Mouse (Mus musculus) urinary bladder, postnatal 36 days (tissue): ENCODE data around the gene H1fnt.

Source experiments
- DNase-seq, 2 experiments: peaks; one replicate each; pipeline ENCODE4 v3.0.0; 2022; ENCODE audit warnings: low spot score in 2 of 2, mixed read lengths in 1 of 2

Gene H1fnt

GRCm38 (mm10) chr15:98257193-98257592, at the start of gene H1fnt:
H1fnt (minus strand) TSS chr15:98257293.
- no peak for DNase-seq

DNA sequence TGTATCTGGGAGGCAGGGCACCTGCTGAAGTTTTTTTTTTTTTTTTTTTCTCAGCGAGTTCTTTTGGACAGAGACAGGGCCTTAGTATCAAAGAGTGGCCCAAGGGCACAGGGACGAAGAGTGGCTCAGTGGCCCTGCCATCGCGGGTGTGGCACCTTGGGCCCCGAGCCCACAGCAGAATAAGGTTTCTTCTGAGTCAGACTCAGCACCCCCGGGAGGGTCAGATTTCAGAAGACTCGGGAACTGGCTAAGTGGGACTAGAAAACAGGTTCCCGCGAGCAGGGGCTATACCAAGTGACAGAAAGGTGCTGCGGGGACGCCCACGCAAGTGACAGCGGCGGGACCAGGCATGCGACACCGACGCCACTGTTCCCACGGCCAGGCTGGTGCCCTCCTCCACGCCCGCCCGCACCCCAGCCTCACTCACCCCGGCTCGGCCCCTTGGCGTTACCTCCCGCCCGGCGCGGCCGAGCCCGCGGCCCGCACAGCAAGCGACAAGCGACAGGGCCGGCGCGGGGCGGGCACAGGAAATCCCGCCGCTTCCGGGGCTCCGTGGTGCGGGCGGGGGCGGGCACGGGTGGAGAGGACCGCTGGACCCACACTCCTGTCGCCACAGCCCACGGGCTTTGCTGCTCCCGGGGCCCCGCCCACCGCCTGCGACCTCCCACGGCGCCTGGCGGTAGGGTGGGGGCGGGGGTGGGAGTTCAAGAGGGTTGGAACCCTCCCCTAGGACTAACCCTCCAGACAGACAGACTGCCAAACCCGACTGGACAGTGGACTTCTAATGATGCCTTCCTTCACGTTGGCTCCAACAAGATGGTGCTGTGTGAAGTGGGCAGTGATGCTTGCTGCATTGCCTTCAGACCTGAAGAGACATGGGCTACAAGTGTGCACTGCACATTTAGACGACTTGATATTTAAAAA, 38.8 kb upstream of the H1fnt start, which contains the start of gene Zfp641:
Gene Zfp641, minus strand, starts transcription at position 534 of the 924 bp plus-strand sequence.
- peak; percentile 35 to 39 for DNase-seq

DNA sequence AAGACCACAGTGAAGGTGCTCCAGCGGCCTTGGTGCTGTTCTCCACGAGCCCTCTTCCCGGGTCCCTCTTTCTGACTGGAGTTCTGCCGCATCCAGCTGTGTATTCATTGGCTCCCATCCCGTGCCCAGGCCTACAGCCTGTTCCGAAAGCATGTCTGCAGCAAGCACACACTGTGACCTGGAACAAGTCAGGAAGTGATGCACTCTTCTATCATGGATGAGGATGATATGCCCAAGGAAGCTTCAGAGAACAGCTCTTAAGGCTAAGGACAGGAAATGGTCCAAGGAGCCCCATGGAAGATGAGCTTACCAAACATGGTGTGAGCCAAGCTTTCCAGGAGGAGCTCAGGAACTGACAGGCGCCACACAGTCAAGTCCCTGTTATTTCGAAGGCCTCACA, 36.6 kb upstream of the H1fnt start:
- DNase-seq = no peak

DNA sequence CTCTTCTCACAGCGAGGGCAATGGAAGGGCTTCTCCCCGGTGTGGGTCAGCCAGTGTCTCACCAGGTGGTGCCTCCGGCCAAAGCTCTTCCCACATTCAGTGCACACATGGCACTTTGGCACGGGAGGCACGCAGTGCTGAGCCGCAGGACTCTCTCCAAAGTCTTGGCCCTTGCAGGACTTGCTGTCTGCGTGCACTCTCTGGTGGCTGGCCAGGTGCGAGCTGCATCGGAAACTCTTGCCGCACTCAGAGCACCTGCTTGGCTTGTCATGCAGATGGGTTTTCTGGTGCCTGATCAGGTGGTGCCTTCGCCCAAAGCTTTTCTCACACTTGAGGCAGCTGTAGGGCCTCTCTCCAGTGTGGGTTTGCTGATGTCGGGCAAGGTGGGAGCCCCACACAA, 31.5 kb upstream of the H1fnt start:
- DNase-seq = no peak

- DNase-seq = no peak
Observed at GRCm38 (mm10) chr15:98286418-98286817, 29.3 kb upstream of the H1fnt start.

- DNase-seq = no peak
Observed at GRCm38 (mm10) chr15:98257776-98258175, 683 bp upstream of the H1fnt start.

GRCm38 (mm10) chr15:98256271-98256670, 822 bp downstream of the H1fnt start:
- DNase-seq = peak in 1 of 2 experiments; percentile 15

- DNase-seq = no peak
Observed at GRCm38 (mm10) chr15:98235442-98235841, 21.7 kb downstream of the H1fnt start.

DNA sequence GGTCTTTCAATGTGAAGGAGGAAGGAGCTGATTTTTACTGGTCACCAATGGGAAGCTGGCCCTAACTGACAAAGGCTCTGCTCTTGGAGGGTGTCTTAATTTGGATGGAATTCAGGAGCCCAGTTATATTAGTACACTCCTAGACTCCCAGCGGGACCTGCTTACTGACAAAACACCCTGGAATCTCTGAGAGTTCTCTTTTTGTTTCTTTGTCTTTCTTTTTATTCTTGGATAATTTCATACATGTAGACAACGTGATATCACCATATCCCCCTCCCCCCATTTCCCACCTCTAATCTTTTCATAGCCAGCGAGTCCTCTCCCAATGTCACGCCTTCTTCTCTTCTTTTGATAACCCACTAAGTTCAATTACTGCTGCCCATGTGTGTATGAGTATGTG, 22.7 kb downstream of the H1fnt start, which contains the start of gene Olfr286:
Gene Olfr286, minus strand, starts transcription at position 101 of the 400 bp plus-strand sequence.
- no peak for DNase-seq

GRCm38 (mm10) chr15:98226096-98226495, 31.0 kb downstream of the H1fnt start:
- no peak for DNase-seq

DNA sequence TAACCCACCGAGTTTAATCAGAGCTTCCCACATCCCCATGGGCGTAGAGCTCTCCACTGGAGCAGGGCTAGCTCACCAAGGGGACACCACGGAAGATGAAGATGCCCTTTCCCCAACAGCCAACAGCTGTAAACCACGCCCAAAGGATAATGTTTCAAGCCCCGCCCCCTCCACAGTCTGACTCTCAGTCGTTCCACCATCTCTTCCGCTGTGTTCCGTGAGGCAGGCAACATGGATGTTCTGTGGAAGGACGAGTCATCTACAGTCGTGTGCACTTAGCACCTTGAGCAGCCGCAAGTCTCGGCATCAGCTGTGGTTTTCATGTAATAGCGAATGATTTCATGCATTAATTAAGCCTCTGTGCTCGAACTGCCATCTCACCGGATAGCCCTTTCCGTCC, 31.5 kb downstream of the H1fnt start:
- DNase-seq = no peak

- no peak for DNase-seq
Observed at GRCm38 (mm10) chr15:98222377-98222776, 34.7 kb downstream of the H1fnt start.

DNA sequence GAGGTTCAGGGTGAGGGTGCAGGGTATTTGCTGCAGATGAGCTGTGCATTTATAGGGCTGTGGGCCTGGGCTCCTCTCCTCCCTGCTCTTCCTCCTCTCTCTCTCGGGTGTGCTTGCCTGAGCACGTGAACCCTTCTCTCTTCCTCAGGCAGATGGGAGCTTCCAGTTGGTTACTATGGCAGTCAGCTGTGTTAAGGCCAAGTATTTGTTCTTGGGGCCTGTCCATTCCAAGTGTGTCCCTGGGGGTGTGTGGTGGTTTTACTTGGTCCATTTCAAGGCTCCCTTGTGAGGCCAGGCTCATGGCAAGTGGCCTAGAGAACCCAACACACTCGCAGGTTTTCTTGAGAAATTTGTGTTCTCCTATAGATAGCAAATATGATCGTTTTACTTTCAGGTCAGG, 36.2 kb downstream of the H1fnt start, which contains the start of the genes Gm44579 and Olfr287:
Gene Gm44579, minus strand, starts transcription at position 101 of the 400 bp plus-strand sequence.
Gene Olfr287, minus strand, starts transcription at position 180 of the 400 bp plus-strand sequence.
- no peak for DNase-seq

- DNase-seq = no peak
Observed at GRCm38 (mm10) chr15:98214130-98214529, 43.0 kb downstream of the H1fnt start.

DNA sequence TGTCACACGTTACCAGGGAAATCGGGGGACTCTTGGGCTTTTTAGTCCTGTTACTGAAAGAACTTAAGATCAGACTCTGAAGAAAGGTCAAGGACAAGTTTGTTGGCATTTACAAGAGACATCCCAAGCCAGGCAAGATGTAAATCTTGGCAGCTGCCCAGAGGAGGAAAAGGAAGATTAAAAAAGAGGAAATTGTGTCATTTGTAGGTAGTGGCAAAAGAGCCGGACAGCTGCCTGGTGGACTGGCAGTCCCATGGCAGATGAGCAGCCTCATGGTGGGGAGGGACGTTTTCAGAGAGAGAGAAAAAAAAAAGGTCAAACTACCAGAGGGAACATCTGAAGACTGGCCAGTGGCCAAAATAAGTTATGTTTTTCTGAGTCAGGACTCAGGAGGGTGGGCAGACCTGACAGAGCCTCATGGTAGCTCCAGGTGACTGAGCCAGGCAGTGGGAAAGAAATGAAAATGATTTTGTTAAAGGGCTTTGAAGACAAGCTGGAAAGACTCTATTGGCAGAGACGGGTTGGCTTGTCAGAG, 43.7 kb downstream of the H1fnt start:
- no peak for DNase-seq

- no peak for DNase-seq
Observed at GRCm38 (mm10) chr15:98209676-98210075, 47.4 kb downstream of the H1fnt start.
